Mouse (Mus musculus): Measurements from ENCODE around the gene Gpr50.

The Gpr50 gene

DNA sequence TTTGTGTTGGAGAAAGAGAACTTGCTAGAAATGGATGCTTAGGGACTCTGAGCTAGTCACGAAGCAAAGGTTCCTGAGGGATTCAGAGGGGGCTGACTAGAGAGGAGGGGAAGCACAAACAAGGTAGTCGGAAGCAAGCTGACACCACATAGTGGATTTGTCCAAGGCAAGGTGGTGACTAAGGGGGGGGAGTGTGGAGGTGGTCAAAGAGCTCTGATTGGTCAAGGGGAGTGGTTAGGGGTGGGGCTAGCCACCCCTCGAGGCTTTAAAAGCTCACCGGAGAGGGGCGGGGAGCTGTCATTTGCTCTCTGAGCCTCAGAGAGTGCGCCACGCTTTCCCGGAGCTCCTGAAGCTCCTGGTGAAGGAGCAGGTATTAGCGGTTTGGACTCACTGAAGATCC is at the start of gene Gpr50:
TSS of gene Gpr50 (plus strand) at position 294 of the 400 bp plus-strand sequence.
- DNase-seq (ENCODE audit: low read depth), result no peak

DNA sequence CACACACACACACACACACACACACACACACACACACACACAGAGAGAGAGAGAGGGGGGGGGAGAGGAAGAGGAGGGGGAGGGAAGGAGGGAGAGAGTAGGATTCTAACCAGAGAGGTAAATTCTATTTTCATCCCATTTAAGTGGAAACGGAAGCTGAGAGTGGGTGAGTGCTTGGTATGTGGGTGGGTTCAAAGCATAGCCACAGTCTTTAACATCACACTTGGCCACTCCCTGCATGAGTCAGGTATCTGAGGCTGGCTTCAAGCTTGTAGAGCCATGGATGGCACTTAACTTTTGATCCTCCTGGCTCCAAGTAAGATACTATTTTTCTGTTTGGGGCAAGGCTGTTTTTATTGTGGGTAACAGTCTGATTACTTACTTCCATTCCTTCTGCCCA is 41.2 kb upstream of the Gpr50 start:
- no peak for DNase-seq (ENCODE audit: low read depth)

DNA sequence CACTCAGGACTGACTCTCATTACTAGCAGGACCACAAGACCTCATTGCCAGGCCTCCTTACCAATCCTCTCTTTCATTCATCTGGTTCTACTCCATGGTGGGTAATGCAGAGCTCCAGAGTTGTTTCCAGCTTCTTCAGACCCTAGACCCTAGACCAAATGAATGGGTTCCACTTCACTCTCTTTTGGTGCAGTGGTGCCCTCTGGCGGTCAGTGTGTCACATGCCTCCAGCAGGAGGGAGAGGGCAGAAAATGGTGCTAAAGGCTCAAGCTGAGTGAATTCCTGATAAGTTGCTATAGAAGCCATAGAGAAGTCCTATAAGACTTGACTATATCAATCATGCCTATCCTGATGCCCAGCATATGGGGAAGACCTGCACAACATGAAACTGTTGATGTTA is 39.6 kb upstream of the Gpr50 start:
- DNase-seq (ENCODE audit: low read depth), result no peak

DNA sequence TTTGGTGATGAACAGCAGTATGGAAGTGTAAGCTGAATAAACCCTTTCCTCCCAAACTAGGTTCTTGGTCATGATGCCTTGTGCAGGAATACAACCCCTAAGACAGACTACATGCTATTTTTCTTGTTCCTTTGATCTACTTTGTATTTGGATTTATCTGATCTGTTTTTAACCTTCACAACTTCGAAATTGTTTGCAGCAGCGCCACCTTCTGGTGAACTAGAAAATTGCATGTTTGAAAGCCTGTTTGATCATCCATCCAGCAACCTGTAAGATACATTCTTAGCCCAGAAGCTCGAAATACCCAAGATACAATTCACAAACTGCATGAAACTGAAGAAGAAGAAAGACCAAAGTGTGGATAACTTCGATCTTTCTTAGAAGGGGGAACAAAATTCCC is 35.2 kb upstream of the Gpr50 start:
- DNase-seq (ENCODE audit: low read depth), result peak; percentile 14

DNA sequence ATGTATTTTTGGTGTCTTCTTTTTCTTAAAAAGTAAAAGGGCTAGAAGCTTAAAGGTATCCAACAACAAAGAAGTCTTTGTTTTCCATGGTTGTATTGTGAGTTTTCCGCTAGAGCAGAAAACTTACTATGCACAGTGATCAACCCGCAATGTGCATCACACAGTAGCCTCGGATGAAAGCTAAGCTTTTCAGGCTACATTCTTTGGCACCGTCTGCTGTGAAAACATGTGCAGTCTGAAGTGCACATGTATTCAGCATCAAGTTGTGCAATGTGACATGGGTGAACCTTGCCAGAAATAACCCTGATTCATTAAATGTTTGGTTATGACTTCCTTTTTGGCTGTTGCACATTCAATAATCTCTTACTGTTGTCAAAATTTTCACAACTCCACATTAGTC is 32.8 kb upstream of the Gpr50 start:
- DNase-seq (ENCODE audit: low read depth), result peak; percentile 26

DNA sequence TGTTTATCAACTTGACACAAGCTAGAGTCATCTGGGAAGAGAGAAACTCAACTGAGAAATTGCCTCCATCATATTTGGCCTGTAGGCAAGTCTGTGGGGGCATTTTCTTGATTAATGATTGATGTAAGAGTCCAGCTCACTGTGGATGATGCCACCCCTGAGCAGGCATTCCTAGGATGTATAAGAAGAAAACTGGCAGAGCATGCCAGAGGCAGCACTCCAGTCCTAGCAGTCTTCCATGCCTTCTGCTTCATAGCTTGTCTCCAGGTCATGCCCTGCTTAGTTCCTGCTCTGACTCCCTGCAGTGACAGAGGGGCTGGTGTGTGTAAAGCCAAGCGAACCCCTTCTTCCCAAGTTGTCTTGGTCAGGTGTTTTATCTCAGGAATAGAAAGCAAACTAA is 32.3 kb upstream of the Gpr50 start:
- DNase-seq (ENCODE audit: low read depth), result no peak

DNA sequence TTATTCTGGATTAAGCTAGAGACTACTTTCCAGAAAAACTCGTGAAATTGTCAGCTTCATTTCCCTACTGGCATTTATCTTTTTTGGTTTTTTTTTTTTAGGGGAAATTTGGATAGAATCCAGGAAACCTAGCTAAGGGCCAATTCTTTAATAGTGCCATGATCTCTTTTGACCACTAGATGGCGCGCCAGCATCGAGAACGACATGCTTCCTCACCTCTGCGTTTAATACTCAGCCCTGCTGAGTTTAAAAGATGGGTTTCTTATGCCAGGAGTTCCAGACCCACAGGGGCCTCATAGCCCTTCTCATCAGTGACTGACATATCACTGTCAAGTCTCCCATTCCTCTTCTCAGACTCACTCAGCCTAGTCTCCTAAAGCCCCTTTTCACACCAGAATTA is 15.5 kb upstream of the Gpr50 start:
- peak; percentile 20 for DNase-seq (ENCODE audit: low read depth)

DNA sequence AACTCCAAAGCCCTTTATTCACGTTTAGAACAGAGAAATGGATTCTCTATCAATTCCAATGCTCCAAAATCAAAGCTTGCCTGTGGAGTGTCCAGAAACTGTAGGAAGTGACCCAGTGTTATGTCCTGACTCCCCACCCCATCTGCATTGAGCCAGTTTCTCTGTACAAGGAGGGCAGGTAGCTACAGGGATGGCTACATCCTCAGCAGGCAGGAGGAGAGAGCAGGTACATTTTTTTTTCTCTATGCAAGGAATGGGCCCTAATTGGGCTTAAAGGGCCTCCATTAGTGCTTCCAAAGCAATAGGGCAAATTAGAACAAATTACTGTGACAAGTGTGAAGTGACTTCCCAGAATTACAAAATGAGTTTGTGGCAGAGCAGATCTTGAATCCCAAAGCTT is 15.0 kb upstream of the Gpr50 start:
- no peak for DNase-seq (ENCODE audit: low read depth)

DNA sequence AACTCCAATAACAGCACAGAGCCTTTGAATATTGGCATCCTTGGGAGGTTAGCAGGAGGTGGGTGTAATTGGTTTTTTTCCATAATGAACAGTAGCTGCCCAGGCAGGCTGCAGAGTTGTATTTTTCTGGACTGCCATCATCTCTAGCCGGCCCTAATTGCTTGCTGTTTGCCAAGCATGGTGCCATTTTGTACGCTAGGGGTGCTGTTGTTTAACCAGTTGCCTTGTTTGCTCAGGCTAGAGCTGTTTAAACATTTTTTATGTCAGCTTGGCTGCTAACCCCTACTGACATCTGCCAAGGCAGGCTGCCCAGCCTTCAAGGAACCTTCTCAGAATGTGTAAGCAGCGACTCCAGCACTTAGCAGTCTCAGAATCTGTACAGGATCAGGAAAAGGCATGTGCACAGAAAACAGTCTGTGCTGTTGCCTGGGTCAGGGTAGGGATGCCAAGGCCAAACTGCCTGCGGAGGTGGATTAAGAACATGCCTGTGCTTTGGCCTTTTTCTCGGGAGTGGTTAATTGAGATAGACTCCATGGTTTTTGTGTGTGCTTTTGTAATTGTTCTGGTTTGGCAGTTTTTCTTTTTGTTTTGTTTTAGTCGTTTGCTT is 14.5 kb upstream of the Gpr50 start:
- DNase-seq (ENCODE audit: low read depth), result peak; percentile 36

DNA sequence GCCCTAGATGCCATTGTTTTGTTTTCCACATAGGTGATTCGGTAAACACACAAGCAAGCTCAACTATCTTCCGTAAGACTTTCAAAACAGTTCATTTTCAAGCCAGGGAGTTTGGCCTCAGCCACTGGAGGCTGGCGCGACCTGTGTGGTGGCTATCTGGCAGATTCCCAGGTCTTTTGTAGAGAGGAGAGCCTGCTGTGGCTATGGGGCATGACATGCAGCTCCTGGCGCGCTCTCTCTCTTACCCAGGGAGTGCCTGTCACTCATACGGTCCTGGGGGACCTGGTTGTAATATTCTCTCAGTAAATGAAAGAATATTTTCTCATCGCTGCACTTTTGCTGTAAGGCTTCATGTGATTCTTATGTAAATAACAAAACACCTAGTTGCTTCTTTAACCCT is 13.5 kb upstream of the Gpr50 start:
- no peak for DNase-seq (ENCODE audit: low read depth)

DNA sequence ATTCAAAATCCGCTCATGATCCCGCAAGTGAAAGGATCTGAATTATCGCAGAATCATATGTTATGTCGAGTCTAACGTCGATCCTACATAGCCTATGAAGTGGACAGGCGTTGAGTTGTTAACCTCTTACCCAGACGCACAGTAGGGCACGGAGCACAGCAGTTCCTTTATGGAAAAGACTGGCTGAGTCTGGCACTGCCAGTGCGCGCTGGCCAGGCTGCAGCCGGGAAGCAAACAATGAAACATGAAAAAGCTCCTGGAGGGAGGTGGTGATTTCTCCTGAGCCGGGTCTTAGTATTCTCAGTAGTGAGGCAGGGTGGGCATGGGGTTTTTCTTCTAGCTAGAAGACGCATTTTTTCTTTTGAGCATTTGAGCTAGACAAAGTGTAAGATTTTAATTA is 1.7 kb upstream of the Gpr50 start:
- DNase-seq (ENCODE audit: low read depth), result no peak

DNA sequence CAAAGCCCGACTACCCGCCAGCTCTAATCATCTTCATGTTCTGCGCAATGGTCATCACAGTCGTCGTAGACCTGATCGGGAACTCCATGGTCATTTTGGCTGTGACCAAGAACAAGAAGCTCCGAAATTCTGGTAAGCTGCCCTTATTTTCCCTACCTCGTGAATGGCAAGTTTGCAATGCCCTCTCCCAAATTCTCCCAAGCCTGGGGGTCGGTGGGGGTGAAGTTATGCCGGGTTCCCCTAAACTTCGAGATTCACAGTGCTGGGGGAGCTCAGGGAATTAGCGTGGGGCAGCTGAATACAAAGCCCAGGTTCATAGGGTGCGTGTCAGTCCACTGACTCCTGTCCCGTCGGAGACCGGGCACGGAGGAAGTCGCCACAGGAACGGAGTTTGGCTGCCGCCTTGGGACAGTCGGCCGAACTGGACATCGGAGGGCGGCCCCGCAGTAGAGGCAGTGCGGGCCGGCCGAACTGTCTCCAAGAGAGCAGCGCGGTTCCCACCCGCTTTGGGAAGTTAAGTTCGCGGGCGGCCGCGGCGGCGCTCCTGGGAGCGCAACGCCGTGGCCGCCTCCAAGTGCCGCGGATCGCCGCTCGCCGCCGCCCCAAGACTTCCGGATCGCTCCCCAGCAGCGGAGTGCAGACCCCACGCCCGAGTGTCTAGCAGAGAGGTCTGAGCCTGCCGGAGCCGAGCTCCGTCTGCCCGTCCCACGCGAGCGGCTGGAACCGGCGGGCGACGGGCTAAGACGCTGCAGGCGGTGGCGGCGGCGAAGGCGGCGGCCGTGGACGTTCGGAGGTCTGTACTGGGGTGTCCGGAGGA is 612 bp downstream of the Gpr50 start:
- no peak for DNase-seq (ENCODE audit: low read depth)

DNA sequence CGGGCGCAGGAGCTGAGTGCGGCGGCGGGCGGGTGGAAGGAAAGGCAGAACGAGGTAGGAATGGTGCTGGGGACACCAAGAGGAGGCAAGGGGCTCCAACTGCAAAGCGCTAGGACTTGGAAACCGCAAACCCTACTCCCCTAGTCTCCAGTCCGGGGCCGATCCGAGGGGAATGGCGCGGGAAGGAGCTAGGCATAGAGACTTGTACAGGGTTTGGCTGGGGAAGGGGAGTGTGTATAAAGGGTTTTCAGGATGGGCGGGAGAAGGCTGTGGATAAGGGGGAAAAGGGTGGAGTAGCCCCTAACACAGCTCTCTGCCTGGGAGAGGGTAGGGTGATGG is 1.2 kb downstream of the Gpr50 start:
- no peak for DNase-seq (ENCODE audit: low read depth)

DNA sequence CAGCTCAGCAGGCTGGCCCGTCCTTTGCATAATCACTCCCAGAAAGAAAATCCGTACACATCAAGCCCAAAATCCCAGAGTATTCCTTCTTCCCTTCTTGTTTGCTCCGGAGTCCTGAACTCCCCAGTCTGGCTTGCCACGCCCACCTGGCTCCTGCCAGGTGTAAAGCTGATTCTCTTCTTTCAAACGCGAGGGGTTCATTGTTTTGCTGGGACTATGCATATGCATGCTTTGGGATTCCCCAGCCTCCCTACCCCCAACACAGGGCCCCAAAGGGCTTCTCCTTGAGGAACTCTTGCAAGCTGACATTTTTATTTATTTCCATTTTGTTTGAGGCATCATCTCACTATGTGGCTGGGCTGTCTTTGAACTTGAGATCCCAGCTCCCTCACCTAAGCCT is 6.8 kb downstream of the Gpr50 start:
- no peak for DNase-seq (ENCODE audit: low read depth)

DNA sequence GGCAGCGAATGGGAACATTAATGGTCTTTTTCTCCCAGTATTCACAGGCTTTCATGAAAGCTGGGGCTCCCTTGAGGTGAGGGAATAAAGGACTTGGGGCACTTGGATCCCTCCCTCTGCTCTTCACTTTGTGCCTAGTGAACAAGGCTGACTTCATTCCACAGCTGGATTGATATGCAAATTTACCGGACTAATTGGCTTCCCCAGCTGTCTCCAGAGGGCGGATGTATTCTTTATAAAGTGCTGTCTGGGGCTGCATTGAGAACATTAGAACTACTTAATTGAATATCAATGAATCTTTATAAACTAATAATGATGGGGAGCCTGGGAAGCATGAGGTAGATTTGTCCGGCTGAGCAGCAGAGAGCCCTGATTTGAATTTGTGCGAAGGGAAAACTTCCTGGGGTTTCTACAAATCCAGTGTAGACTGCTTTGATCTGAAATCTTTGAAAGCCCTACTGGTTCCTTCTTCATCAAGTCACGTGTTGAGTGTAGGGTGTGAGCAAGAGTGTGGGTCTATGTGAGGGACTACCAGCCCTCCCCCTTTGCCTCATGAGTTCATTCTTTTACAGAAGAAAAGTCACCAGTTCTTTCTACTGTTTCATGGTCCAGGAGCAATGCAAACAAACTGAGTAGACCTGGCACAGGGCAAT is 37.5 kb downstream of the Gpr50 start:
- DNase-seq (ENCODE audit: low read depth), result no peak
